Mouse (Mus musculus) heart, postnatal 0 days (tissue): ENCODE results near the gene Epha4. TPM values are rescaled to one million over a fixed set of nuclear protein-coding genes. Genes with fewer than 3 reads are reported as not detected.

ENCODE experiments used
- ATAC-seq: fragments of 200-750 bp; cut with Nextera tagmentation; 2 replicates; pipeline ENCODE4 v1.8.0; 2017; ENCODE audit warnings: low read depth, moderate number of reproducible peaks, moderate library complexity; ENCODE audit not compliant: insufficient read depth
- DNase-seq: peaks from one replicate; pipeline ENCODE4 v3.0.0-alpha.2; 2016; ENCODE audit warnings: low spot score
- H3K27ac ChIP-seq: fragments of 300-500 bp; sonication (generic); 2 replicates; pipeline ENCODE4 v1.5.1; 2014; ENCODE audit warnings: low read depth, mild to moderate bottlenecking
- H3K27me3 ChIP-seq: fragments of 300-500 bp; sonication (generic); 2 replicates; pipeline ENCODE4 v1.6.1; 2014; ENCODE audit warnings: low read length, mixed read lengths; ENCODE audit not compliant: control insufficient read depth, insufficient read depth
- H3K36me3 ChIP-seq: fragments of 300-500 bp; sonication (generic); replicated peaks from 2 replicates; pipeline ENCODE4 v1.6.1; 2014; ENCODE audit warnings: low read length, mixed read lengths; ENCODE audit not compliant: control insufficient read depth, insufficient read depth
- H3K4me1 ChIP-seq: fragments of 300-500 bp; sonication (generic); 2 replicates; pipeline ENCODE4 v1.6.1; 2014; ENCODE audit warnings: antibody characterized with exemption; ENCODE audit not compliant: control insufficient read depth, insufficient read depth
- H3K4me2 ChIP-seq: fragments of 300-500 bp; sonication (generic); 2 replicates; pipeline ENCODE4 v1.6.1; 2014; ENCODE audit warnings: low read depth, mild to moderate bottlenecking, low read length, moderate library complexity
- H3K4me3 ChIP-seq: fragments of 300-500 bp; sonication (generic); 2 replicates; pipeline ENCODE4 v1.5.1; 2014; ENCODE audit warnings: low read depth, low read length
- H3K9ac ChIP-seq: fragments of 300-500 bp; sonication (generic); replicated peaks from 2 replicates; pipeline ENCODE4 v1.6.1; 2014; ENCODE audit warnings: low read depth, low read length, mixed read lengths
- H3K9me3 ChIP-seq: fragments of 300-500 bp; sonication (generic); replicated peaks from 2 replicates; pipeline ENCODE4 v1.6.1; 2016; ENCODE audit warnings: low read length; ENCODE audit not compliant: control insufficient read depth
- CTCF ChIP-seq: IDR thresholded peaks from 2 replicates; pipeline ENCODE4 v1.5.1; 2016; ENCODE audit warnings: antibody characterized with exemption, control low read depth, low read depth
- EP300 ChIP-seq: IDR thresholded peaks from 2 replicates; pipeline ENCODE4 v1.6.1; 2016; ENCODE audit warnings: antibody characterized with exemption, low read depth
- WGBS: fragments of 180-500 bp; shearing (Covaris S2); extraction: QIAGEN DNeasy Blood & Tissue Kit; methylation state at CpG from one replicate; pipeline ENCODE4 v1.1.7; 2014; 5-methylcytosine and 5-hydroxymethylcytosine counted together
- polyA plus RNA-seq: library from polyadenylated mRNA; unstranded; fragments of >200 nt; fragmentation: Nextera tagmentation; extraction: Ambion mirVana; gene quantifications from 2 replicates; pipeline ENCODE4 v1.2.1, GENCODE M21; 2015
- total RNA-seq: library from RNA; depleted of rRNA; stranded (reverse); fragments of >200 nt; gene quantifications from 2 replicates; pipeline ENCODE4 v1.2.3, GENCODE M21; 2014; ENCODE audit warnings: low replicate concordance

Epha4 gene
- total and polyA plus RNA-seq, 2 experiments from 2014 or later: 8.5 to 20.3 TPM

GRCm38 (mm10) chr1:77523354-77523753, 8.5 kb upstream of the Epha4 start:
- no peak for TF ChIP-seq EP300
- no peak for TF ChIP-seq CTCF
- no peak overlapping the region for H3K27ac ChIP-seq
- no peaks in the 10 kb centered on the region for H3K36me3 ChIP-seq
- H3K9me3 ChIP-seq: no peaks in the 10 kb centered on the region
- no peak overlapping the region for H3K4me2 ChIP-seq
- no peak overlapping the region for H3K4me3 ChIP-seq
- H3K4me1 ChIP-seq: no peaks in the 10 kb centered on the region
- 66% methylated on average over 2 of the region's 2 CpGs for WGBS
- no peak for DNase-seq
- ATAC-seq: no peak
- no peaks in the 10 kb centered on the region for H3K27me3 ChIP-seq
- H3K9ac ChIP-seq: no peak overlapping the region

DNA sequence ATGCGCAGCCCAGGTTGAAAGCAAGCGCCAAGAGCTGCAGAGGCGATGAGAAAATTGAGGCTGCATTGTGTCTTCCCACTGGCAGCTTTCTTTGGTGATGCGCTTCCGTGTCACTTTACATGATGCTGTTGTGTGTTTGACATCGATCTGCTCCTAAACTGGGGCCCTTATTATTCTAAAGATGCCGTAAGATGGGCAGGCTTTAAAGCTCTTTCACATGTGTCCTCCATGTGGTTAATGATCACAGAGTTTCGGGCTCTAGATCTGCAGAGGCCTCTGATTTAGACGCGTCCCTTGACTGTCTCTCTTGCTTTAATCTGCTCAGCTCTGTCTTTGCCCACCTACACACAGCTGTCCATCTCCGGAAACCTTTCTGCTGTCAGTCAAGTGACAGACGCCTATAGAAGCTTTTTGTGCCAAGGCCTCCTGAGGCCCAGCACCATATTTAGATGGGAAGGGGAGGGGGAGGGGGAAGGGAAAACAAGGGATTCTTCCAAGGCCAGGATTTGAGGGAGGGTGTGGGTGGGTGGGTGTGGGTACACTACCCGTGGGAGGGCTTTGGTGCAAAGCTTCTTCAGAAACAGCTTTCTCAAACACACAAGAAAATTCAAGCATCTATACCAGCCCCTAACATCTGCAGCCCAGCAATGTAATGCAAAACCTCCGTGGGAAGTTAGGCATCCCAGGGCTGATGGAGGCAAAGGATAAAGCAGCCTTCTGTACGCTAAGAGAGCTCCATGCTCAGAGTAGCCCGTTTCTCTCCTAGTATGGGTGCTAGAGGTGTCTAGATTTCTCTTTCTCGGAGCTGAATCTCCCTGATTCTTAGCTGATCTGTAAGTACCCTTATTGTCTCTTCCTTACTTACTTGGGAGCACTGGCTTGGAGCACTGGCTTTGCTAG, 7.0 kb upstream of the Epha4 start:
- no peaks in the 10 kb centered on the region; the same call in 1 of the 2 replicates for H3K4me1 ChIP-seq
- H3K9ac ChIP-seq: no peak overlapping the region
- ATAC-seq (no peak), DNase-seq (no peak)
- peaks cover 4% of the 10 kb centered on the region; the same call in 1 of the 2 replicates for H3K27me3 ChIP-seq
- no peaks in the 10 kb centered on the region for H3K9me3 ChIP-seq
- H3K4me2 ChIP-seq: no peak overlapping the region
- no peak overlapping the region for H3K27ac ChIP-seq
- H3K36me3 ChIP-seq: no peaks in the 10 kb centered on the region
- no peak overlapping the region for H3K4me3 ChIP-seq
- no peak for TF ChIP-seq CTCF
- no peak for TF ChIP-seq EP300
- 34% methylated on average over 16 of the region's 17 CpGs for WGBS

DNA sequence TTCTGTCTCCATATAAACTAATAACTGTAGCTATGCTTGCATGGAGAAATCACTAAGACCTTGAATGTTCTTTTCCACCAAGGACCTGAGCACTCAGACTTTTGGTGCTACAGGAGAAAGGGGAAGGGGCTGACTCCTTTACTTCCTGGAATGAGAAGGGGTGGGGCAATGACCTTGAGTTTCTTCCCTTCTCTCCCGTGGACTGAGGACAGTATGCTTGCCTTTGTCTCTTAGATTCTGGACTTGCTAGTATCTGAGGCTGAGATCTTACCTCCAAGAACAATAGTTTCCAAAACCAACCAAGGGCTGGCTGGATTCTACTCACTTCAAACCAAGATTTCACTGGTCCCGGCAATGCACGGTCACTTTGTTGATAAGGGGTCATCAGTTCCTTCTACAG, 3.8 kb upstream of the Epha4 start:
- no peak overlapping the region for H3K4me3 ChIP-seq
- TF ChIP-seq EP300 (no peak), CTCF (no peak)
- no peaks in the 10 kb centered on the region for H3K36me3 ChIP-seq
- 60% methylated on average over 3 of the region's 3 CpGs for WGBS
- peaks cover 12% of the 10 kb centered on the region; the same call in 1 of the 2 replicates for H3K27me3 ChIP-seq
- H3K9me3 ChIP-seq: no peaks in the 10 kb centered on the region
- no peak overlapping the region for H3K9ac ChIP-seq
- ATAC-seq (no peak), DNase-seq (no peak)
- no peak overlapping the region for H3K4me2 ChIP-seq
- no peak overlapping the region for H3K27ac ChIP-seq
- H3K4me1 ChIP-seq: peaks cover 4% of the 10 kb centered on the region; the same call in 1 of the 2 replicates

GRCm38 (mm10) chr1:77516203-77516991, 1.5 kb upstream of the Epha4 start:
- Histone ChIP-seq H3K27ac (no peak overlapping the region), H3K4me3 (peak overlapping the region; percentile 78), H3K9ac (no peak overlapping the region; the same call in 1 of the 2 replicates), H3K4me1 (peaks cover 11% of the 10 kb centered on the region; the same call in 1 of the 2 replicates), H3K4me2 (peak overlapping the region; percentile 86), H3K36me3 (no peaks in the 10 kb centered on the region), H3K9me3 (no peaks in the 10 kb centered on the region), H3K27me3 (peaks cover 12% of the 10 kb centered on the region; the same call in 1 of the 2 replicates)
- ATAC-seq (peak; percentile 47), DNase-seq (peak; percentile 79)
- TF ChIP-seq CTCF (peak; percentile 94), EP300 (no peak)
- 2% methylated on average over 36 of the region's 36 CpGs for WGBS

- DNase-seq (peak; percentile 18), ATAC-seq (no peak)
- TF ChIP-seq EP300 (no peak), CTCF (no peak)
- 0% methylated on average over 12 of the region's 12 CpGs for WGBS
- Histone ChIP-seq H3K36me3 (no peaks in the 10 kb centered on the region), H3K9me3 (no peaks in the 10 kb centered on the region), H3K27me3 (peaks cover 12% of the 10 kb centered on the region; the same call in 1 of the 2 replicates), H3K4me3 (peak overlapping the region; percentile 78), H3K4me2 (peak overlapping the region; percentile 86), H3K9ac (no peak overlapping the region), H3K27ac (no peak overlapping the region), H3K4me1 (peaks cover 11% of the 10 kb centered on the region; the same call in 1 of the 2 replicates)
Measured at GRCm38 (mm10) chr1:77515651-77515981, 728 bp upstream of the Epha4 start.
